Mouse (Mus musculus) G1E (cell line): ENCODE data around the gene Eif4a2.

ENCODE experiments used
- CTCF ChIP-seq: IDR thresholded peaks from 2 replicates; pipeline ENCODE4 v1.5.1; 2012; ENCODE audit warnings: low read depth, low read length, inconsistent platforms, mixed read lengths
- GATA1 ChIP-seq: IDR thresholded peaks from 2 replicates; pipeline ENCODE4 v1.6.1; 2012; ENCODE audit warnings: borderline replicate concordance, low read length, inconsistent platforms, mixed read lengths
- GATA2 ChIP-seq: IDR thresholded peaks from 2 replicates; pipeline ENCODE4 v1.6.1; 2012; ENCODE audit warnings: low read depth, low read length, inconsistent platforms, borderline replicate concordance
- POLR2AphosphoS5 ChIP-seq: IDR thresholded peaks from 2 replicates; pipeline ENCODE4 v1.6.1; 2012; ENCODE audit warnings: low read depth, low read length, inconsistent platforms; ENCODE audit not compliant: insufficient replicate concordance

- no peak for TF ChIP-seq CTCF
- no peak for TF ChIP-seq GATA1
- no peak for TF ChIP-seq POLR2AphosphoS5
- TF ChIP-seq GATA2: no peak
These were observed 28.3 kb downstream of the Eif4a2 start for GRCm38 (mm10) chr16:23135421-23136149.
